28 mouse cellular contexts compared by ENCODE assay signal in the genomic region with DNA sequence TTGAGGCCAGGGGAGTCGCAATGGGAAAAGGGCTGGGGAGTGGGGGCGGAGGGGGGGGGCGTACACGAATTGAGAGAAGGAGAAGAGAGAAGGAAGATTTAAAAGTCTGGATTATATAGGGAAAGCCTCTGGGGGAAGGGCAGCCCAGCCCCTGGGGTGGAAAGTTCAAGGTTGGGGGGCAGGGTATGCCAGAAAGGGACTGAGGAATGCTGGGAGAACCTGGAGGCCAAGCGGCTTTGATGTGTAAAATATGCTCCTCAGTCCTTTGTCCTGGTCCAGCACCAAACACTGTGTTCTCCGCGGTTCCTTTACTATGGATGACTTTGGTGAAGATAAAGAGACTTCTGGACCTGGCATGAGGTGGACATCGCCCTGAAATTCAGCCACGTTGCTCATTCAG.
DNase-seq lines count a peak whose midpoint lies in the region; ATAC-seq and TF ChIP-seq lines count a peak whose summit lies in the region.
"Had no signal": no experiment of that assay in that cellular context is flagged by ENCODE, and none has a peak within 500 bp of the region (broad histone marks: within the 10 kb centered on the region; RNA-seq: fewer than 3 reads in every experiment).

No protein-coding gene starts in this region.

- no peaks in the 10 kb centered on the region for H3K36me3 ChIP-seq in E14TG2a.4 (ENCODE audit: insufficient read depth, low read length)
- no peaks in the 10 kb centered on the region for H3K36me3 ChIP-seq in forebrain, embryonic 13.5 days (ENCODE audit: poor library complexity, severe bottlenecking)
- no peaks in the 10 kb centered on the region for H3K36me3 ChIP-seq in hindbrain, embryonic 10.5 days
- H3K36me3 ChIP-seq: embryonic facial prominence, embryonic 13.5 days; embryonic facial prominence, embryonic 15.5 days; forebrain, embryonic 10.5 days; forebrain, embryonic 12.5 days; forebrain, embryonic 15.5 days; G1E had no signal

- H3K4me2 ChIP-seq in forebrain, embryonic 13.5 days, result no peak overlapping the region
- H3K4me2 ChIP-seq: embryonic facial prominence, embryonic 13.5 days; embryonic facial prominence, embryonic 15.5 days; forebrain, embryonic 12.5 days; forebrain, embryonic 15.5 days had no signal

- ATAC-seq in forebrain, embryonic 13.5 days, result no peak
- ATAC-seq: CD4-positive, CD25-positive, alpha-beta regulatory T cell, adult 4 months; forebrain, embryonic 15.5 days; forebrain, postnatal 0 days; Patski had no signal

- TF ChIP-seq CTCF in E14TG2a.4 (conservative IDR thresholded peaks at IDR 0.05; ENCODE audit: low read length), result no peak

- 73% methylated on average over 9 of the region's 9 CpGs for WGBS in forebrain, embryonic 13.5 days
- WGBS in hindbrain, embryonic 10.5 days, result 67% methylated on average over 9 of the region's 9 CpGs

- H3K27ac ChIP-seq in forebrain, embryonic 13.5 days, result no peak overlapping the region
- H3K27ac ChIP-seq in hindbrain, embryonic 10.5 days, result no peak overlapping the region
- H3K27ac ChIP-seq: embryonic facial prominence, embryonic 13.5 days; embryonic facial prominence, embryonic 15.5 days; forebrain, embryonic 10.5 days; forebrain, embryonic 12.5 days; forebrain, embryonic 15.5 days had no signal

- peaks cover 29% of the 10 kb centered on the region for H3K9me3 ChIP-seq in E14TG2a.4 (ENCODE audit: low read length)
- H3K9me3 ChIP-seq in forebrain, embryonic 13.5 days (replicated peaks), result no peaks in the 10 kb centered on the region; the same call in 1 of the 2 replicates
- no peaks in the 10 kb centered on the region; the same call in 1 of the 2 replicates for H3K9me3 ChIP-seq in hindbrain, embryonic 10.5 days
- H3K9me3 ChIP-seq: embryonic facial prominence, embryonic 13.5 days; embryonic facial prominence, embryonic 15.5 days; forebrain, embryonic 12.5 days; forebrain, embryonic 15.5 days had no signal

- H3K4me3 ChIP-seq in E14TG2a.4 (replicated peaks; ENCODE audit: low read length), result peak overlapping the region; percentile 17; the same call in 1 of the 2 replicates
- H3K4me3 ChIP-seq in forebrain, embryonic 13.5 days, result no peak overlapping the region
- no peak overlapping the region for H3K4me3 ChIP-seq in hindbrain, embryonic 10.5 days
- H3K4me3 ChIP-seq: embryonic facial prominence, embryonic 13.5 days; embryonic facial prominence, embryonic 15.5 days; erythroblast, embryonic 14.5 days; forebrain, embryonic 10.5 days; forebrain, embryonic 12.5 days; forebrain, embryonic 15.5 days had no signal

- no peaks in the 10 kb centered on the region for H3K27me3 ChIP-seq in E14TG2a.4 (ENCODE audit: insufficient read depth, low read length)
- no peaks in the 10 kb centered on the region for H3K27me3 ChIP-seq in forebrain, embryonic 13.5 days
- H3K27me3 ChIP-seq in hindbrain, embryonic 10.5 days (ENCODE audit: insufficient read depth, poor library complexity, severe bottlenecking), result no peaks in the 10 kb centered on the region
- H3K27me3 ChIP-seq: CH12.LX; embryonic facial prominence, embryonic 13.5 days; embryonic facial prominence, embryonic 15.5 days; forebrain, embryonic 12.5 days; forebrain, embryonic 15.5 days; Patski had no signal

- peaks cover 20% of the 10 kb centered on the region for H3K4me1 ChIP-seq in E14TG2a.4 (replicated peaks; ENCODE audit: low read depth, low read length)
- H3K4me1 ChIP-seq in forebrain, embryonic 13.5 days, result no peaks in the 10 kb centered on the region
- peaks cover 7% of the 10 kb centered on the region; the same call in 1 of the 2 replicates for H3K4me1 ChIP-seq in hindbrain, embryonic 10.5 days (replicated peaks)
- H3K4me1 ChIP-seq: embryonic facial prominence, embryonic 15.5 days; forebrain, embryonic 12.5 days; forebrain, embryonic 15.5 days had no signal

- DNase-seq in ES-CJ7 (ENCODE audit: low read depth, low spot score) (peak; percentile 96), R1 (ENCODE audit: low read depth, low spot score) (peak; percentile 94), ZHBTc4 (ENCODE audit: low read depth, low spot score) (peak; percentile 94)
- no peak for DNase-seq in adrenal gland, adult 18-20 months (ENCODE audit: low spot score in 2 of 2)
- DNase-seq in hindbrain, embryonic 10.5 days (ENCODE audit: low spot score), result no peak
- DNase-seq: adrenal gland, adult 8-10 months; adrenal gland, postnatal 14 days; adrenal gland, postnatal 36 days; B cell, adult 2 months; cerebellum, adult 11-12 months; cerebellum, adult 2 months; cerebellum, adult 9-10 months; cerebellum, postnatal 10 days; cerebellum, postnatal 25 days; embryo, embryonic 11 days; forebrain, postnatal 0 days had no signal

- no peak overlapping the region for H3K9ac ChIP-seq in forebrain, embryonic 13.5 days
- H3K9ac ChIP-seq: embryonic facial prominence, embryonic 13.5 days; embryonic facial prominence, embryonic 15.5 days; forebrain, embryonic 12.5 days; forebrain, embryonic 15.5 days; forebrain, postnatal 0 days had no signal

Comparison
In these comparisons a context has a peak if more than half of its experiments do, and no peak if none do; other contexts are left out.
1. DNase-seq: peak in ES-CJ7 (single experiment), R1 (single experiment) and ZHBTc4 (single experiment); none in adrenal gland, adult 18-20 months (0 of 2) and hindbrain, embryonic 10.5 days (single experiment).